Mouse (Mus musculus) CH12.LX (cell line): ENCODE results near the gene Lat. TPM values are rescaled to one million over a fixed set of nuclear protein-coding genes. Genes with fewer than 3 reads are reported as not detected.
"Not testable (repeated sequence)": the region's sequence is repeated elsewhere in the genome, so short reads cannot be mapped to it uniquely, and the experiment has no call there.

Experiments used
- DNase-seq: peaks from one replicate; pipeline ENCODE4 v3.0.0-alpha.2; 2013; ENCODE audit errors: extremely low read depth
- H3K27ac ChIP-seq: 2 replicates; pipeline ENCODE4 v1.5.1; 2012; ENCODE audit warnings: low read depth, mild to moderate bottlenecking, control low read depth, moderate library complexity; ENCODE audit not compliant: insufficient read depth
- H3K27me3 ChIP-seq: replicated peaks from 2 replicates; pipeline ENCODE3; 2012; ENCODE audit warnings: inconsistent platforms
- H3K36me3 ChIP-seq, 2 experiments: replicated peaks in 1 of 2; 2 replicates each; pipeline versions ENCODE3 to v1.6.1; 2012; ENCODE audit warnings: inconsistent platforms in 1 of 2, low read length in 1 of 2, mild to moderate bottlenecking in 1 of 2, mixed read lengths in 1 of 2, moderate library complexity in 1 of 2; ENCODE audit not compliant: control insufficient read depth in 1 of 2, insufficient read depth in 1 of 2
- H3K4me1 ChIP-seq, 2 experiments: 2 replicates each; pipeline ENCODE4 v1.6.1; 2012; ENCODE audit warnings: inconsistent platforms in 1 of 2, moderate library complexity in 1 of 2; ENCODE audit not compliant: insufficient read depth in 2 of 2, control insufficient read depth in 1 of 2
- H3K4me2 ChIP-seq: 2 replicates; pipeline ENCODE4 v1.6.1; 2012; ENCODE audit warnings: low read depth, mild to moderate bottlenecking, control low read depth; ENCODE audit not compliant: poor library complexity, insufficient read depth, severe bottlenecking
- H3K4me3 ChIP-seq, 3 experiments: fragments of 150-350 bp in 1 of 3; sonication (generic) in 1 of 3; replicated peaks in 1 of 3; 2 replicates each; pipeline versions ENCODE3 to v1.5.1; 2011 to 2012; ENCODE audit warnings: low read depth in 2 of 3, low read length in 2 of 3, mild to moderate bottlenecking in 2 of 3, moderate library complexity in 2 of 3, control low read depth in 1 of 3, improper control_type of control experiment in 1 of 3, inconsistent platforms in 1 of 3, mixed read lengths in 1 of 3; ENCODE audit not compliant: poor library complexity in 1 of 3
- H3K79me2 ChIP-seq: replicated peaks from 2 replicates; pipeline ENCODE4 v1.6.1; 2012; ENCODE audit warnings: mild to moderate bottlenecking, moderate library complexity; ENCODE audit not compliant: control insufficient read depth, poor library complexity, insufficient read depth, severe bottlenecking; ENCODE audit errors: extremely low read depth
- H3K9ac ChIP-seq: 2 replicates; pipeline ENCODE4 v1.6.1; 2012; ENCODE audit warnings: low read depth, mild to moderate bottlenecking, control low read depth, moderate library complexity; ENCODE audit not compliant: insufficient read depth
- H3K9me3 ChIP-seq: replicated peaks from 2 replicates; pipeline ENCODE3; 2012; ENCODE audit warnings: low read length, inconsistent platforms, mixed read lengths
- BHLHE40 ChIP-seq: IDR thresholded peaks from 2 replicates; pipeline ENCODE4 v1.6.1; 2011; ENCODE audit warnings: mild to moderate bottlenecking, low read depth, low read length, improper control_type of control experiment
- CHD1 ChIP-seq: IDR thresholded peaks from 2 replicates; pipeline ENCODE4 v1.6.1; 2012; ENCODE audit warnings: low read depth, low read length, improper control_type of control experiment, inconsistent platforms
- CHD2 ChIP-seq: IDR thresholded peaks from 2 replicates; pipeline ENCODE4 v1.6.1; 2011; ENCODE audit warnings: low read length, improper control_type of control experiment
- E2F4 ChIP-seq: IDR thresholded peaks from 2 replicates; pipeline ENCODE4 v1.6.1; 2011; ENCODE audit warnings: low read depth, low read length, improper control_type of control experiment; ENCODE audit not compliant: insufficient replicate concordance
- ELF1 ChIP-seq: IDR thresholded peaks from 2 replicates; pipeline ENCODE4 v1.6.1; 2014; ENCODE audit warnings: low read depth, mild to moderate bottlenecking, inconsistent platforms, low read length, improper control_type of control experiment
- GABPA ChIP-seq: IDR thresholded peaks from 2 replicates; pipeline ENCODE4 v1.6.1; 2012; ENCODE audit warnings: low read depth, low read length, improper control_type of control experiment, inconsistent platforms; ENCODE audit not compliant: insufficient replicate concordance
- HCFC1 ChIP-seq: IDR thresholded peaks from 2 replicates; pipeline ENCODE4 v1.6.1; 2012; ENCODE audit warnings: low read depth, mild to moderate bottlenecking, inconsistent platforms, low read length, improper control_type of control experiment
- IRF4 ChIP-seq: IDR thresholded peaks from 2 replicates; pipeline ENCODE4 v1.6.1; 2014; ENCODE audit warnings: low read depth, mild to moderate bottlenecking, inconsistent platforms, low read length, improper control_type of control experiment
- JUN ChIP-seq: IDR thresholded peaks from 2 replicates; pipeline ENCODE4 v1.6.1; 2011; ENCODE audit warnings: low read depth, mild to moderate bottlenecking, low read length, improper control_type of control experiment, moderate library complexity; ENCODE audit not compliant: insufficient read depth
- JUND ChIP-seq: conservative IDR thresholded peaks from 2 replicates; pipeline ENCODE4 v1.6.1; 2011; ENCODE audit warnings: low read depth, low read length, improper control_type of control experiment
- KAT2A ChIP-seq: IDR thresholded peaks from 2 replicates; pipeline ENCODE4 v1.6.1; 2012; ENCODE audit warnings: low read length, improper control_type of control experiment, inconsistent platforms; ENCODE audit not compliant: insufficient replicate concordance
- MAFK ChIP-seq: IDR thresholded peaks from 2 replicates; pipeline ENCODE4 v1.6.1; 2011; ENCODE audit warnings: low read length, improper control_type of control experiment; ENCODE audit not compliant: insufficient replicate concordance
- MAX ChIP-seq: IDR thresholded peaks from 2 replicates; pipeline ENCODE4 v1.6.1; 2011; ENCODE audit warnings: low read length, improper control_type of control experiment
- MAZ ChIP-seq: IDR thresholded peaks from 2 replicates; pipeline ENCODE4 v1.6.1; 2012; ENCODE audit warnings: low read depth, mild to moderate bottlenecking, inconsistent platforms, low read length, improper control_type of control experiment, moderate library complexity
- MXI1 ChIP-seq: IDR thresholded peaks from 2 replicates; pipeline ENCODE4 v1.6.1; 2011; ENCODE audit warnings: mild to moderate bottlenecking, low read depth, low read length, improper control_type of control experiment
- MYC ChIP-seq: IDR thresholded peaks from 2 replicates; pipeline ENCODE4 v1.6.1; 2011; ENCODE audit warnings: low read depth, mild to moderate bottlenecking, improper control_type of control experiment, low read length
- NELFE ChIP-seq: IDR thresholded peaks from 2 replicates; pipeline ENCODE4 v1.6.1; 2011; ENCODE audit warnings: low read depth, low read length, improper control_type of control experiment
- NRF1 ChIP-seq: IDR thresholded peaks from 2 replicates; pipeline ENCODE4 v1.6.1; 2014; ENCODE audit warnings: low read depth, mild to moderate bottlenecking, inconsistent platforms, low read length, improper control_type of control experiment, moderate library complexity
- PAX5 ChIP-seq: IDR thresholded peaks from 2 replicates; pipeline ENCODE4 v1.6.1; 2012; ENCODE audit warnings: low read length, inconsistent platforms, mixed read lengths
- POLR2A ChIP-seq: IDR thresholded peaks from 2 replicates; pipeline ENCODE4 v1.6.1; 2011; ENCODE audit warnings: low read depth, mild to moderate bottlenecking, improper control_type of control experiment, low read length
- POLR2AphosphoS2 ChIP-seq: IDR thresholded peaks from 2 replicates; pipeline ENCODE4 v1.6.1; 2011; ENCODE audit warnings: low read depth, low read length, improper control_type of control experiment
- RCOR1 ChIP-seq: conservative IDR thresholded peaks from 2 replicates; pipeline ENCODE4 v1.6.1; 2012; ENCODE audit warnings: low read depth, mild to moderate bottlenecking, inconsistent platforms, low read length, improper control_type of control experiment
- SIN3A ChIP-seq: IDR thresholded peaks from 2 replicates; pipeline ENCODE4 v1.6.1; 2012; ENCODE audit warnings: low read length, improper control_type of control experiment, inconsistent platforms
- TBP ChIP-seq: conservative IDR thresholded peaks from 2 replicates; pipeline ENCODE4 v1.6.1; 2011; ENCODE audit warnings: low read depth, low read length, improper control_type of control experiment
- TCF12 ChIP-seq: IDR thresholded peaks from 2 replicates; pipeline ENCODE4 v1.6.1; 2014; ENCODE audit warnings: low read depth, mild to moderate bottlenecking, inconsistent platforms, low read length, improper control_type of control experiment
- UBTF ChIP-seq: IDR thresholded peaks from 2 replicates; pipeline ENCODE4 v1.6.1; 2012; ENCODE audit warnings: low read depth, mild to moderate bottlenecking, inconsistent platforms, low read length, improper control_type of control experiment, moderate library complexity
- USF1 ChIP-seq: IDR thresholded peaks from 2 replicates; pipeline ENCODE4 v1.6.1; 2014; ENCODE audit warnings: low read depth, mild to moderate bottlenecking, inconsistent platforms, low read length, improper control_type of control experiment
- ZC3H11A ChIP-seq: IDR thresholded peaks from 2 replicates; pipeline ENCODE4 v1.6.1; 2012; ENCODE audit warnings: low read depth, mild to moderate bottlenecking, inconsistent platforms, low read length, improper control_type of control experiment
- ZMIZ1 ChIP-seq: IDR thresholded peaks from 2 replicates; pipeline ENCODE4 v1.6.1; 2012; ENCODE audit warnings: low read depth, mild to moderate bottlenecking, inconsistent platforms, low read length, improper control_type of control experiment
- dilution Hi-C: fragments of 300-500 bp; cut with MboI; formaldehyde crosslinking; loops from 2 replicates; pipeline ENCODE4 v1.14.3; 2020; ENCODE audit warnings: low sequenced_read_pairs; ENCODE audit not compliant: extremely low pct_unique_long_range_greater_than_20kb, extremely low pct_ligation_motif_present
- in situ Hi-C: fragments of 300-500 bp; cut with MboI; formaldehyde crosslinking; loops from 3 replicates; pipeline ENCODE4 v1.14.3; 2019; ENCODE audit warnings: low sequenced_read_pairs, low pct_ligation_motif_present, low pct_unique_long_range_greater_than_20kb, mixed read lengths
- polyA plus RNA-seq: library from polyadenylated mRNA; unstranded; fragments of >175 nt; gene quantifications from 2 replicates; pipeline ENCODE4 v1.2.1, GENCODE M21; 2012; ENCODE audit warnings: low read depth; ENCODE audit not compliant: insufficient read length
- total RNA-seq, 2 experiments: library from RNA; depleted of rRNA; stranded (reverse); fragments of 300-350 nt in 1 of 2; fragments of >200 nt in 1 of 2; gene quantifications; 2 replicates each; pipeline ENCODE4 v1.2.3; 2012 to 2014

Lat gene
- total and polyA plus RNA-seq, 3 experiments: 0.42 to 1.1 (median 0.55) TPM

DNA sequence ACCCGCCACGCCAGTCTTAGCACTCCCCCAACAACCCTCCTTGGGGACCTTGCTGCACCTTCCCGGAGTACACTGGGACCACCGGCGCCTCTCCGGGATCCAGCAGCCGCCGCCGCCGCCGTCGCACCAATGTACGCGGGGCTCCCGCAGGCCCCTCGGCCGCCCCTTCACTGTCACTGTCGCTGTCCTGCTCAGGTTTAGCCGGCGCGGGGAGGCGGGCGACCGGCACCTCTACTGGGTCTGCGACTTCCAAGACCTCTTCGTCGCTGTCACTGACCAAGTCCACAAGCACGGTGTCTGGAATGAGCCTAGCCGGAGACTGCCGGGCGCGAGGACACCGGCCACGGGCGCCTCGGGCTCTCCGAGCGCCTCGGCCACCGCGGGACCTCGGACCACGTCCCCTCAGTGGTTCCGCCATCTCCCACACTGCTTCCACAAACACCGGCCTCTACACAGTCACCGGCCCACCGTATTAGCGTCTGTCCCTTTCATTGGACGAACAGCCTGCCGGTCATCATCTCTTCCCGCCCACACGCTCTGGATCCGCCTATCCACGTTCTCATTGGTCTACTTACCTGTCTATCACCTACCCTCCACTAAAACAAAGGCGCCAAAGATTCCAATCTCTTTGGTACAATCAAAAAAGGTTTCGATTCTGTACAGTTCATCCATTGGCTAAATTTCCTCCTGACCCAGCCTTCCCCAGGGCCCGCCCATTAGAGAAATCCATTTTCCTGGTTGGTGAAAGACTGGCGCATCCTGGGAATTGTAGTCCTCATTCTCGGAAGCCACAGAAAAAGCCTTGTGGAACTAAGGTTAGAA lies 27.1 kb upstream of the Lat start, which contains the start of gene Nfatc2ip:
TSS of gene Nfatc2ip (minus strand) at position 440 of the 822 bp plus-strand sequence.
- Histone ChIP-seq H3K4me3 (peak within 1 kb of the TSS; percentile 88 to 95 (median 95)), H3K79me2 (peaks cover 4% of the 10 kb centered on the region; the same call in 1 of the 2 replicates), H3K4me2 (peak within 1 kb of the TSS; percentile 73), H3K27me3 (no peaks in the 10 kb centered on the region), H3K9ac (peak within 1 kb of the TSS; percentile 87), H3K36me3 (peaks cover 4 to 12% of the 10 kb centered on the region in 2 experiments), H3K4me1 (peaks cover 2 to 28% of the 10 kb centered on the region in 2 experiments; a peak in 2 of 4 replicates), H3K9me3 (no peaks in the 10 kb centered on the region), H3K27ac (no peak within 1 kb of the TSS; the same call in 1 of the 2 replicates)
- dilution Hi-C loops (no loop called here), in situ Hi-C loops (loop anchor here (5.0 kb wide), 3 partner anchors 41 to 131 kb away; no protein-coding TSS in a partner anchor)
- DNase-seq: peak; percentile 99
- TF ChIP-seq ZC3H11A: no peak
- peak; percentile 99 for TF ChIP-seq E2F4
- TF ChIP-seq JUN: no peak
- TF ChIP-seq HCFC1: peak; percentile 97
- TF ChIP-seq GABPA: no peak; the same call in 1 of the 2 replicates
- peak; percentile 82 for TF ChIP-seq NELFE
- TF ChIP-seq IRF4: peak; percentile 93
- peak; percentile 82 for TF ChIP-seq MXI1
- peak; percentile 76 for TF ChIP-seq SIN3A
- TF ChIP-seq NRF1: peak; percentile 54; the same call in 1 of the 2 replicates
- TF ChIP-seq CHD2: peak; percentile 99
- peak; percentile 15; the same call in 1 of the 2 replicates for TF ChIP-seq MAX
- peak; percentile 91 for TF ChIP-seq KAT2A
- TF ChIP-seq UBTF: no peak
- no peak for TF ChIP-seq MAZ
- no peak for TF ChIP-seq RCOR1
- no peak for TF ChIP-seq BHLHE40
- TF ChIP-seq TBP: peak; percentile 74; the same call in 1 of the 2 replicates
- peak; percentile 68 for TF ChIP-seq TCF12
- no peak for TF ChIP-seq PAX5
- no peak for TF ChIP-seq JUND
- TF ChIP-seq POLR2AphosphoS2: 0 out of 2 replicates have a peak, but pooled peaks have one; percentile 35
- peak; percentile 91 for TF ChIP-seq POLR2A
- peak; percentile 97 for TF ChIP-seq ELF1
- 0 out of 2 replicates have a peak, but pooled peaks have one; percentile 19 for TF ChIP-seq ZMIZ1
- no peak for TF ChIP-seq MAFK
- no peak for TF ChIP-seq USF1
- TF ChIP-seq MYC: 0 out of 2 replicates have a peak, but pooled peaks have one; percentile 24
- TF ChIP-seq CHD1: no peak

DNA sequence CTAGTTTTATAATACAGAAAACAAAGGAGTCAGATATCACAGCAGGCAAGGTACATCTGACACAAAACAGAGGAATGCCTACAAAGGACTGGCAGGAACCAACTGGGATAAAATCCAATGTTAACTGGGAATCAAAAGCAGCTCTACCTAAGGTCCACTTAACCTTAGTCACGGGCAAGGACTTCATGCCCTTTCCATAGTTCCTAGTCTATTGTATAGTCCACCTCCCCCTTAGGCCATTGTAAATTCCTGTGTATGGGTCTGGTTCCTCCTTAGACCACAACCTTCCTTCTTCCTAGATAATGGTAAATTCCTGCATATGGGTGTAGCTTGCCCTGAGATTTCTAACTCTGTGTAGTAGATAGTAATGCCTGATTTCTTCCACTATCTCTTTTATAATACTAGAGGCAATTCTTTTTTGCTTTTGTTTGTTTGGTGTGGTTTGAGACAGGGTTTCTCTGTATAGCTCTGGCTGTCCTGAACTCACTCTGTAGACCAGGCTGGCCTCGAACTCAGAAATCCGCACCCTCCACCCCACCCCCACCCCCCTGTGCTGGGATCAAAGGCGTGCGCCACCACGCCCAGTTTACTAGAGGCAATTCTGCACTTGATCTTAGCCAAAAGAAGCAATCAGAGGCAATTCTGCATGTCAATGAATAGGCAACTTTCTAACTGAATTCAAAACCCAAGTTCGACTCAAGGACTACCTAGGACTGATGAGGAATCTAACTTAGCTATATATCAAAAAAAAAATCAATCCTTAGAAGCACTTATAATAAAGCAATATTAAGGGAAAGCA lies 22.9 kb upstream of the Lat start:
- H3K9me3 ChIP-seq, H3K79me2 ChIP-seq, H3K27ac ChIP-seq, dilution Hi-C loops, DNase-seq, in situ Hi-C loops, H3K4me3 ChIP-seq, H3K27me3 ChIP-seq, H3K4me2 ChIP-seq, H3K9ac ChIP-seq: not testable (repeated sequence)
- H3K4me1 ChIP-seq: peaks cover 2 to 23% of the 10 kb centered on the region in 2 experiments; a peak in 2 of 4 replicates
- peaks cover 30 to 52% of the 10 kb centered on the region in 2 experiments for H3K36me3 ChIP-seq
